Mouse (Mus musculus) retina, embryonic 14.5 days (tissue): ENCODE measurements at regions not wholly inside any gene's neighbourhood (a gene's known extent, or its start where the extent isn't known, plus 50 kb on each side); places are given as distances from the start of the nearest gene placed in this dataset.

ENCODE experiments used
- DNase-seq: peaks from one replicate; pipeline ENCODE4 v3.0.0-alpha.2; 2015; ENCODE audit warnings: low spot score

GRCm38 (mm10) chr8:125325736-125326135, 243.9 kb downstream of the Sipa1l2 start:
- DNase-seq = no peak

- no peak for DNase-seq
Measured at GRCm38 (mm10) chr8:125322561-125322960, 247.0 kb downstream of the Sipa1l2 start.

DNA sequence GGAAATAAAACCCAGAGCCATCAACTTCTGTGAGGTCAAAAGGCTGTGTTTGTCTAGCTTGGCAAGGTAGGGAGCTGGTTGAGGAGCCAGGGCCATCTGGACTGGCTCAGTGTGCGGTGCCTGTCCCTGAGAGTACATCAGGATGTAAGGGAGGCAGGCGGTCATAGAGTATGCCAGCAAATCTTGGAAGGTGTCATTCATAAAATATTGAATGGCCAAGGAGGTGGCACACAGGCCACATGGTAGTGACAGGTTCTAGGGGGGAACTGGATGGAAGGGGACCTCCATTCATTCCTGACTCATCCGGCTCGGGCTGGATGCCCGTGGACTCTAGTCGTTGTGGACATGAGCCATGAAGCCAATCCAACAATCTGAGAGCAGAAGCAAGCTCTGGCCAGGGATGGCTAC, 252.0 kb downstream of the Sipa1l2 start:
- DNase-seq = no peak

DNA sequence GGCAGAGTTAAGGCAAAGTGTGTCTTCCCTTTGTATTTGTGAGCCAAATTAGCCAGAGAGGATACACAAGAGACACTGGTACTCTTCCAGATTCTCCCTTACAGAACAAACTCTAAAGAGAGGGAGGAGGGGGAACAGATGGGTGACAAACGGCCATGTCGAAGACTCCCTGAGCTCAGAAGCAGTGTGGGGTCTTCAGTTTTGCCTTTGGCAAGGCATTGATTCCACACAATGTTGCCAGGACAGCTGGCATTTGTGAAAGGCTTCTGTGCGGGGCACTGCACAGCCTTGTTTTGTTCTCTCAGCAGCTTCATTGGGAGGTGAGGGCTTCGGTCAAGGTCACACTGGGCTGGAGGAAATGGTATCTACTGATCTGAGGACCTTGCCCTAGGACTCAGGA, 253.9 kb downstream of the Sipa1l2 start:
- DNase-seq = no peak

- no peak for DNase-seq
Measured at GRCm38 (mm10) chr8:125314996-125315395, 254.6 kb downstream of the Sipa1l2 start.

DNA sequence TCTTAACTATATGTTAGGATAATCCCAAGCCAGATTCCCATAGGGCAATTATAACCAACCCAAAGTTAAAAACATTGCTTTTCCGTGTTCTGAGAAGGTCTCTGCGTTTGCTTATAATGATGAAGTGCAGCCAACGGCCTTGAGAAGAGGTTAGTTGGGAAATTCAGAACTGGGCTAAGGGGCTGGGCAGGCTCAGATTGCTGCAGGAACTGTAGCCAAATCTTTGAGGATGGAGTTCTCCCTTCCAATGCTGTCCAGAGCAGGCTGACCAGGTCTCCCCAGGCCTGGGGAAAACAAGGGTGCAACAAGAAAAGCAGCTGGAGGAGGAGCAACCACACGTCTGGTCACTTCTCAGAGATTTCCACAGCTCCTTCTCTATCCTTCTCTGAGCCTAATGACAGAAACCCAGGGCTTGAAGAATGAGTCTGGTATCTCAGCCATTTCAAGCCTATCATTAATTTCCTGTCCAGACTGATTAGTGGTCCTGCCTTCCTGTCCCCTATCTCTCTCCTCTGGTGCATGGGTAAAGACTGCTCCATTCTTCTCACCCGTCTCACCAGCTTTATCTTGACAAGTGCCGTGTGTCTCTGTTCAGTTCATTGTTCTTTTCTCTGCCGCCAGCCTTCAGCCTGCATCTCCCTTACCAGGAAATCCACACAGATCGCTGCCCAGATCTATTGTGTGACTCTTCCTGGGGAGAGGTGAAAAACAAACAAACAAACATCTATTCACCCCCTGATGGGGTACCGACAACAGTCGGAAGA, 255.2 kb downstream of the Sipa1l2 start:
- DNase-seq = no peak

GRCm38 (mm10) chr8:125311228-125312053, 257.4 kb downstream of the Disc1 start:
- DNase-seq = no peak
